Mouse (Mus musculus) gastrocnemius, postnatal 14 days (tissue): ENCODE measurements at regions not wholly inside any gene's neighbourhood (a gene's known extent, or its start where the extent isn't known, plus 50 kb on each side); places are given as distances from the start of the nearest gene placed in this dataset.

Experiments
- DNase-seq: peaks from one replicate; pipeline ENCODE4 v3.0.0; 2021; ENCODE audit warnings: mixed read lengths
- intact Hi-C: fragments of 180-260 bp; cut with DNase I; formaldehyde crosslinking; loops from one replicate; pipeline ENCODE4 v1.15.1; 2025; ENCODE audit warnings: low total_unique reads

DNA sequence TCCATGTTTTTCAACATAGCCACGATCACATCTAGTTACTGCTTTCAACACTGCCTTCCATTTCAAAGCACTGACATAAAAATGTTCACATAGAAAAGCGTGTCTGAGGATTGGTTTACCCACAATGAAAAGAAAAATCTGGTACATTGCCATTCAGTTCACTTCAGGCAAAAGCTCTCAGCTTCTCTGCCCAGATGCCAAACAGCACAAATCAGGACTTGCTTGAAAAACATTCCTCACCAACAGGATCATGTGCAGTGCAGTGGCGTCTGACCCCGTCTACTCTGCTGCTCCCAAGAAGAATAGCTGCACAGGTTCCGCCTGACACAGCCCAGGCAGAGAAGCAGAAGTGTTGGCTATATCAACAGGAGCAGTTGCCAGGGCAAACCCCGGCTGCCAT, 684.0 kb downstream of the Efnb2 start:
- intact Hi-C loops = no loop called here
- DNase-seq = no peak

DNA sequence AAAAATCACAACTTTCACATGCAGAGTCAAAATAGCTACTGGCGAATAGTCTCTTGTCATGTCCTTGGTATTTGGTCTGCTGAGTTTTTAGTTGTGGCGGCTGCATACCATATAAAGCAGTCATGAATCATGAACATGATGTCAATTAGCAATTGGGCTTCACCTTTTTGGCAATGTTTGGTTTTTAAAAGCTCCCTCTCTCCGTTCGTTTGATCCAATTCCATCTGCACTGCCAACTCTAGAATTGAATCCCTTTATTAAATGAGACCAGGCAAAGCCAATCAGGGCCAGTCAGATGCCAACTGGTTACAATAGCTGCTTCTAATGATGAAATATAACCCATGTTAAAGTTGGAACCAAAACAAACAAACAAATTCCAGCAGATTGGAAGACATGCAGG, 687.3 kb downstream of the Efnb2 start:
- DNase-seq = no peak
- intact Hi-C loops = no loop called here

DNA sequence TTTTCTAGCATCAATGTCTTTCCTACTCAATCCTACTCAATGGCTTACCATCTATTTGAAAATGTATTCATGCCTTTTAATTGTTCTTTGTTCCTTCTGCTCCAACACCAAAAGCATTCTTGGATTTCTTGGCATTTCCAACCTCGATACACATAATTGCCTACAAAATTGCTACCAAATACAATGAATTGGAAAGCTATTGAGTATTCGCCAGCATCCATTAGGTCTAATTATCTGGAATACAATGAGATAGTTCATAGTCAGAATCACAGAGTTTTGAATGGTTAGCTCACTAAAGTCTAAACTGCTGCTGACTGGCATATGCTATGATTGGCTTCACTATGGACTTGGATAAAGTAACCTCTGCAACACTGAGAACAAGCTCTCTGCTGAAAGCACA, 696.8 kb downstream of the Efnb2 start:
- no peak for DNase-seq

DNA sequence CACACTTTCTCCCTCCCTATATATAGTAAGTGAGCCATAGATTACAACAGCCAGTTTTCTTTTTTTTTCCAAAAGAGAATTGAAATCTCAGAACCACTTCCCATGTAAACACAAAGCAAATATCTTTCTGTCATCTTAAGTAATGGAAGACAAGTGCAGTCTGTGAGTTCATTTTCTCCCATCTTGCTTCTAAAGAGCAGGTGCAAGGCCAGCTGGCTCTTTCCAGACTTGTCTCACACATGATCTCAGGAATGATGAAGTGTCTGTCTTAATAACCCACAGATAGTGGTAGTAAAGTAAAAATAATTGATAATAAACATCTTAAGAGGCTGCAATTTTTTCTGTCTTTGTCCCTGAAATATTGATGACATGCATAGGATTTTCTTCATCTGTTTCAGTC, 704.3 kb downstream of the Efnb2 start:
- intact Hi-C loops = no loop called here
- DNase-seq = no peak

More for the DNA sequence above, 696.8 kb downstream of the Efnb2 start:
- intact Hi-C loops = no loop called here

DNA sequence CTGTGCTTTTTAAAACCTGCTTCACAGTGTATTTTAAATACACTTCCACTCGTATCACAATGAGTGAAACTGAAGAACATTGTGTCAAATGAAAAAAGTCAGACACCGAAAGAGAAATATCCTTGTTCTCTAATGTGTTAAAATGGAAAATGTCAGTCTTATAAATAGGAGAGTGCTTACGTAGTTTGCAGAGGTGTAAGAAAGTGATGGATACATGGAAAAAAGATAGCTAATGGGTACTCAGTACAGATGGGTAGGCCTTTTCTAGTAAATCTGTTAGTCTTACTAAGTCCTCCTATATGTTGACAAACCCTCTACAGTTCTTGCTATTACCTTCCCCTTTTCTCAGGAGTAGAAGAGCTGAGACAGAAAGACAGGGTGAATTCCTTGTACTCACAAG, 706.2 kb downstream of the Efnb2 start:
- no peak for DNase-seq
- intact Hi-C loops = no loop called here

DNA sequence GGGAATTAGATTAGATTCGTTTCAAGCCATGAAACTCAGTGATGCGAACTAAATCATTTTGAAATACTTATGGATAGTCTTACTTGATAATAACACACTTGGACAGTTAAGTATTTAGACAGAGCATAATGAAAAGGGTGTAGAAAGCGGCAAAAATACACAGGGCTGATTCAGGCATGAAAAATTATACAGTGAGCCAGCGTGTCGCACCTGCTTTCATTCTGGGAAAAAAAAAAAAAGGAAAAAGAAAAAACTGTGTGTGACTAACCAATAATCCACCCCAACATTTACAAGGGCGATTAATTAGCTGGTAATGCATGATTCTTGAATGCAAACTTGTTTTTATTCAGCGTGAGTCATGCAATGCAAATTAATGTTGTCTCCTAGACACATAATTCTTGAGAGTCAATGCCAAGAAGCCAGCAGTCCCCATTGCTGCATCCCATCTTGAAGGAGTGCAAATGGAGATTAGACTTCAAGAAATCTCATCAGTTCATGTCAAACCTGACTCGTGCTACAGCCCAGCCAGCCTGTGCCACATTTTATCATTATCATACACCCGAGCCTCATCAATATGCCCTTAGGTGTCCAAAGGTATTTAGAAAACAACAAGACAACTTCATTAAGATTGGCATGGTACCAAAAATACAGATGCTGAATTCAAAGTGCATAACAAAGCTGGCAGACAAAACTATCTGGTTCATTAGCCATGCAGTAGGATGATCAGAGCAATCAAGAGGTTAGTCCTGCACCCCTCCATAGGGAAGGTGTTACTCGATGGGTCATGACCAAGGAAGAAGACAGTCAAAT, 714.9 kb downstream of the Efnb2 start:
- intact Hi-C loops = no loop called here

DNA sequence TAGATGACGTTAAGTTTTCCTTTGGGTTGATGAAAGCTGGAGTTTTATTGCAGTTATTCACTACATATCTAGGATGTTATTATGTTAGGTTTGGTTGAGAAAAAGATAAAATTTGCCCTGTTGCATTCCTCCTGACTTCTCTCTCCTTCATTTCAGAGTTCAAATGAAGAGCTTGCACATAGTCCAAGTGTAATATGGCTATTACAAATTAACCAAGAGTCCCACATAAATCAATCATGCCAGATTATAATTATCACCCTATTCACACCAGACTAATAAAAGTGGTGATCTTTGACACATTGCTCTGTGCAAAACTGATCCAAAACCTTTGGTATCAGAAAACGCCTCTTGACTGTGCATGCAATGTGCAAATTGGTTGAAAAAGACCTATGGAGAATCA, 724.4 kb downstream of the Efnb2 start:
- intact Hi-C loops = no loop called here
- DNase-seq = no peak

More for the DNA sequence above, 714.9 kb downstream of the Efnb2 start:
- no peak for DNase-seq

DNA sequence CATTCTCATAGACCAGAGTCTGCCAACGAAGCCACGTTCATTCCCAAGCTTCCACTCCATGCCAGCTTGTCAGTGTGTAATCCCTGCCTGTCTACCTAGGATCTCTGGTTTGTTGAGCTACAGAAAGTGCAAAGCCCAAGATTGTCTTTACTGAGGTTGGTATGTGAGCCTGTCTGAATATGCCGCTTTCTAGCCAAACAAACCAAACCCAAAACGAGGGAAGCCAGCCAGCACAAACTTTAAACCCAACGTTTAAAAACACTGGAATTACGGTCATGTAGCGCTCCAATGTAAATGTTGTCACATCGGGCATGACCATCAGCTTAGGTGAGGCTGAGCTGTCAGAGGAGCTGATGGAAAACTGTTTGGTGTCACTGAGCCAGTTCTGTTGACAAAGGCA, 741.6 kb downstream of the Efnb2 start:
- DNase-seq = no peak
- intact Hi-C loops = no loop called here

DNA sequence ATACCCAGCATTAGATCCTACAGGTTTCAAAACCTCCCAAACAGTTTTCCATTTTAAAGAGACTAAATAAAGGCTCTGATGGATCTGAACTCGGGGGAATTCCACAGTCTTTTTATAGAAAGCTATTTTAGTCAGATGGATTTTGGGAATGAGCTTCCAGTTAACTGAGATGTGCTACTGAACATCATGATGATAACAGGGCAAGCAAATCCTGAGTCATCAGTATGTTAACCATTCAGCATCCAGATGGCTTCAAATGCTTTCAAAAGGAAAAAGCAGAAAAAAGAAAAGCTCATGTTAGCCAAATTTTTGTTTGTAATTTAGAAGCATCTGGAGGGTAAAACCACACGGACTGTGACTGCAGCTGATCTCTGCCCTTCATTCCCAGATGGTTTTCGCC, 766.7 kb downstream of the Efnb2 start:
- no peak for DNase-seq
- intact Hi-C loops = no loop called here

DNA sequence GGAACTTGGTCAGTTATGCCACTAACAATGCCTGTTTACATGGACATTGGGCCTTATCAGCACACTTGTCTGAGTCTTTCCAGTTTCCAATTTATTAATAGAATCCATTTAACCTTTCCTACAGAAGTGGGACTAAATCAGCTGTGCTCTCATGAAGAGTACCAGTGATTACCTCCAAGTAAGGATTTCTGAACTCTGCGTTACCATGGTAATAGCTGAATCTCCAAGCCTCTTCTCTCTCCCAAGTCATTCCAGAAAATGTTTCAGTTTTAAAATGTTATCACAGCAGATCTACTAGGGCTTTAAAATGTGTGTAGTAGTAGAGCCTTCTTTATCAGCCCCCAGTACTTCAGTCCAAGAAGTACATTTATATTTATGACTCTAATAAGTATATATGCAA, 807.9 kb downstream of the Efnb2 start:
- no peak for DNase-seq
- intact Hi-C loops = no loop called here

DNA sequence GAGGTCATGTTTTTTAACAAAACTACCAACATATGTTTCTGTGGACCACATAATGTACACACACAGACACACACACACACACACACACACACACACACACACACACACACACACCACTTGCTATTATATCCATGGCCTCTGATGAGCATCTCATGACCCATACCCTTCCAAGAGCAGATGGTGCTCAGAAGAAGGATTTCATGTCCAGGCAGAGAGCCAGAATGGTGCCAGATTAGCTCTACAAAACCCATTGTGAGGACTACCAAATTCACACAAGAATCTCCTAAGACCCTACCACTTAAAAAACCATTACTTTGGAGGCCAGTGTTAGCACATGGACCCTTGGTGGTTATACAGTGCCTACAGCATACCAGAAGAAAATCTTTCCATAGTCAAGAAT, 810.5 kb downstream of the Efnb2 start:
- no peak for DNase-seq
- intact Hi-C loops = no loop called here

DNA sequence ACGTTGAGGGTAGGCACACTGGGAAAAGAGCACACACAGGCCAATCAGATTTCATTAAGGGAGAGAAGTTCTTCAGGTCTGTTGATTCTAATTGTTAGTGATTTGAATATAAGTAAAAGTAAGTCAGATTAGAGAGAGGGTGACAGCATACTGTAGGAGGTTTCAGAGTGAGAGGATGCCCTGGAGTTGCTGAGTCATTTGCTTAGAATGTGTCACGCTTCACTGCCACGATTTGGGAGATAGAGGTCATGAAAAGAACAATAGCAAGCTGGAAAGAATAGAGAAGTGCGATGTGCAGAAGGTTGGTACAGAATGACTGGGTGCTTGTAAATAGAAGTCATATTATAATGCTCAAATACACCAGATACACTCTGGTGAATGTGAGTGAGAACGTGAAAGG, 829.1 kb downstream of the Efnb2 start:
- intact Hi-C loops = no loop called here
- no peak for DNase-seq

DNA sequence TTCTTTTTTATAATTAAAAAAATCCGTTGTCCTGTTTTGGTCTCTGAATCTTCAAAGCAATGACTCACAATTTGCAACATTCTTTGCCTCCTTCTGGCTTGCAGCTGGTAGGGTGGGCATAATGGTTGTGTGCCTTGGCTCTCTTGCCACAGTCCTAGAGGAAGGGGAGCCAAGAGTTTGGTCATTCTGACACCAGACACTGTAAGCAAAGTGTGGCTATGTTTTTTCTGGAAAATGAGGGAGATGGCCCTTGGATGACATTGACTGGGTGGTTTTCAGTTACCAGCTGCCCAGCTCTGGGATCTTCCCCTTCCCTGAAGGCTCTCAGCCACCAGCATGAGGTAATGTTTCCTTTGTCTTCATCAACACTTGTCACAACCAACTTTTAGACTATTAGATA, 833.2 kb downstream of the Efnb2 start:
- intact Hi-C loops = no loop called here
- DNase-seq = peak; percentile 3

DNA sequence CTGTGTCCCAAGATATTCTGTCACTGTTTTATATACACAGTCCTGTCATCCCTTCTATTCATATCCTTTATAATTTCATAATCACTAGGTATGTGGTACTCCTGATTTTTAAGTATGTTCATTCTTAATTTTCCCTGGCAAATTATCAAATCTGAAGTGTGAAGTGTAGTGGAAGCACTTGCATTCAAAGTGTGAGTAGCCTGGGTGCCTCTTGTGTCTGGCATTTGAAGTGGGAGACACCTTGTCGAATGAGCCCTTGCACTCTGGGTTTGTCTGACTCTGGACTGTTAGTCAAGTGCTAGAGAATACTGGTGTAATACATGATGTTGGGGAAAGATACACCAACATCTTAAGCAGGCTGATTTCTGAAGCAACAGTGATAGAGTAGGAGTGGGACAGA, 852.6 kb downstream of the Efnb2 start:
- intact Hi-C loops = no loop called here
- no peak for DNase-seq

DNA sequence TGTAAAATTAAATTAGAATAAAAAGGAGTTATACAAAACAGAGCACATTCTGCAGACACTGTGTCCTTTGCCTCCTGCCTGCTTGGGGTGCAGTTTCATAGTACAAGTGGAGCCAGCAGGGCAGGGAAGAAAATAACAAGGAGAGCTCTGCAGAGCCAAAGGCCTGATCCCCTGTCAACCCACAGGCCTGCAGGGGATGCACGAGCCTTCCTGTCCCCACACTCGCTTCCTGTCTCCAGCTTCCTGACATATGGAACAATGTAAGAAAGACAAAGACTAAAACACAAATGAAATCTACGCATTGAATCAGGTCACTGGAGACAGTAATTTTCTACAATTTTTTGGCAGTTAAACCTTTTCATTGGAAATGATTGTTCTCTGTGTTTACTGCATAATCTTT, 861.8 kb downstream of the Efnb2 start:
- intact Hi-C loops = no loop called here

DNA sequence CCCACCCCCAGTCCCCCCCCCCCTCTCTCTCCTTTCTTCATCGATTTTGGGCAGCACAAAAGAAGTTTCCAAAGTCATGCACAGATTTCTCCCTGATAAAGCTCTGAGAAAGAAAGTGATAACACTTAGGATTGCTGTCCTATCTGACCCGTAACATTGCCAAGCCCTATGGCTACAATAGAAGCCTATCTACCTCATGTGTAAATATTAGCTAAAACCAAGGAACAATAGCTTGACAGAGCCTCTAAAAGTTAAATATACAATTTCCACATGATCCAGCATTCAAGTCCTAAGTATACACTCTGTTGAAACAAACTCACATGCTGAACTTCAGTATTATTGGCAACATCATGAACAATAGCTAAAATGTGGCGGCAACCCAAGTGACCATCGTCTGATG, 864.9 kb downstream of the Efnb2 start:
- intact Hi-C loops = no loop called here

More for the DNA sequence above, 861.8 kb downstream of the Efnb2 start:
- DNase-seq = no peak

DNA sequence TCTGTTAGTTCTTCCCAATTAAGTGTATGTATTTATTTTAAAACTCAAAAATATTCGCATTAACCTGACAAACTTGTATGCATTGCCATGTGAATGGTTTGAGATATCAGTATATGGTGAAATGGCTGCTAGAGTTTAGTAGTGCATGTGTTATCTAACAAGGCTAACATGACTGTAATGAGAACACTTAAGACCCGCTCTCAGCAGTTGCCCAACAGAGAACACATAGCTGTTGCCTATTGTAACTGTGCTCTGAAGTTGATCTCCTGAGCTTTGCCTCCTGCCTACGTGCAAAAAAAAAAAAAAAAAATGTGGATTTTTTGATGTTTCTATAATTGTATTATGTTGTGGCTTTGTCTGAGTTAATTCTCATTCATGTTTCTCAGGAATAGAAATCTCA, 897.2 kb downstream of the Efnb2 start:
- DNase-seq = no peak
- intact Hi-C loops = no loop called here

More for the DNA sequence above, 864.9 kb downstream of the Efnb2 start:
- no peak for DNase-seq

DNA sequence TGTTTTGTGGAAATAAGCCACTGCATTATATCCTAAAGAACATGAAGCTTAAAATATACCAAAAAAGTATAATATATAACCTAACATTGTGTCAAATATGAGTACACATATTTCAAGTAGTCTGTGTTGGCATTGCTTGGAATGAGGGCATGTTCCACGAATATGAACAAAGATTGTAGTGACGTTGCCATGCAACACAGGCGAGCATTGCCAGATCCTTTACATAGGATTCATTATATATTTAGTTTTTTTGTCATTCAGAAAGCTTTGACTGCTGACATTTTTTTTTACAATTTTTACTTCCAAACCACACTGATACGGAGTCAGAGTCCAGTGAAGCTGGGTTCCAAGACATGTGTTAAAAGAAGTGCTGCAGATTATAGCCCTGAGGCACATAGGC, 900.1 kb downstream of the Efnb2 start:
- intact Hi-C loops = no loop called here

DNA sequence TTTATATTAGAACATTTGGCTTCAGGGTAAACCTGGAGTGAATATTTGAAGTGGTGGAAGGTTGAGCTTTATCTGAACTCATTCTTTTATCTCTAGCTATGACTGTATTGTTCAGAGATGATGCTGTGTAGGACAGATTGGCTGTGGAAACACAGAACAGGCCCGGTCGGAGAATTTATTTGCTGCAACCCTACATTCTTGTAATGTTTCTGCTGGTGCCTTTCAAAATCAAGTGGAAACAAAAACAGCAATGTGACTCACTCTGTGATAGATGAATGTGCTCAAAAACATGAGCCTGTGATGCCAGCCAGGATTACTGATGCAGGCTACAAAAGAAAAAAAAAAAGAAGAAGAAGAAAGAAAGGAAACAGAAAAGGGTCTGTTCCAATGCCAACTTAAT, 928.3 kb downstream of the Efnb2 start:
- no peak for DNase-seq
- intact Hi-C loops = no loop called here

More for the DNA sequence above, 900.1 kb downstream of the Efnb2 start:
- no peak for DNase-seq

DNA sequence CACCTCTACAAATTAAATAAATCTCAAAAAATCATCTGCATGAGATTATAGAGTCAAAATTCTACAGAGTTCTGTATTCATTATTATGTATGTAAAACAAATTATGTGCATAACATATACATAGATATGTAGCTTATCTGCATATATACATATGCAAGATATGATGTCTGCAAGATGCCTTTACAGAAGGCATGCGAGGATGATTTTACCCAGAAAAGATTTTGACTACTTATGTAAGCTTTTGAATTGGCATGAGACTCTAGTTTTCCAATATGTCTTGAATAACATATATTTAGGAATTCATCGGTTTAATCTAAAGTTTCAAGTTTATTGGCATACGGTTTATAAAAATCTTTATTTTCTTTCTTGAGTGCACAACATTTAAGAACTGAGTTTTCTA, 939.2 kb downstream of the Efnb2 start:
- no peak for DNase-seq
- intact Hi-C loops = no loop called here

DNA sequence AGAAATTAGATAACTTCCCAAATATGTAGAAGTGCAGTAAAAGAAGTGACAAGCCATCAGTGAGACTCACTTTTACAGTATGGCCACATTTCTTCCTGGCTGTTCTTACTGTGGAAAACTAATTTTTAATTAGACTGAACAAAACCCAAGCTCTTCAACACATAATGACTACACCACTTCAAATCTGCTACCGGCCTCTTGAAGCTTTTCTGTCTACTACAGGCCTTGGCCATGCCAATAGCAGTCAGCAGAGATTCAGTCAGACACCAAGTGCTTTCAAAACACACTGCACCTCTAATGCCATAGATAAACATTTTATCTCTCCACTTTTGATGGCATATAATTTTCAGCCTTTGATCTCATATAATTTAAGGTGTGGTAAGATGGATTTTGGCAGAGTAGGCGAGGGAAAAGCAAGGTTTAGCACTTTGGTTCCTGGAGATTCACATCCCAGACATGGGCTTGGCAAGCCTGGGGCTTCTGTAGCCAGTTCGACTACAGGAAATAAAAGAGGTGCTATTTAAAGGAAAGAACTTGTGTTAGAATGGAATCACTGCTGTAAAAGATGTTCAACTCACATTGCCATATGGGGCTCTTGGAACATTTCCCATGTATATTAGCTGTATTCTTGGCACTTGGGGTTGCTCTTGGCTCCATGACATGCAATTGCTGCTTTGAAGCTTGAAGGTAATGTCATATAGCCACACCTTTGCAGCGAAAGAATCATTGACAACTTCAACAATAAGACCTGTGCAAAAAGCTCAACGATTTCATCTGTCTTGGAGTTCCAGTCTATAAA, 941.9 kb downstream of the Efnb2 start:
- intact Hi-C loops = no loop called here
- no peak for DNase-seq
